Mouse (Mus musculus): ENCODE results near the gene Gfpt1. TPM values are rescaled to one million over a fixed set of nuclear protein-coding genes. Genes with fewer than 3 reads are reported as not detected.

Gfpt1 gene
- polyA plus RNA-seq, 1 experiment from 2014 or later: 23.7 TPM

DNA sequence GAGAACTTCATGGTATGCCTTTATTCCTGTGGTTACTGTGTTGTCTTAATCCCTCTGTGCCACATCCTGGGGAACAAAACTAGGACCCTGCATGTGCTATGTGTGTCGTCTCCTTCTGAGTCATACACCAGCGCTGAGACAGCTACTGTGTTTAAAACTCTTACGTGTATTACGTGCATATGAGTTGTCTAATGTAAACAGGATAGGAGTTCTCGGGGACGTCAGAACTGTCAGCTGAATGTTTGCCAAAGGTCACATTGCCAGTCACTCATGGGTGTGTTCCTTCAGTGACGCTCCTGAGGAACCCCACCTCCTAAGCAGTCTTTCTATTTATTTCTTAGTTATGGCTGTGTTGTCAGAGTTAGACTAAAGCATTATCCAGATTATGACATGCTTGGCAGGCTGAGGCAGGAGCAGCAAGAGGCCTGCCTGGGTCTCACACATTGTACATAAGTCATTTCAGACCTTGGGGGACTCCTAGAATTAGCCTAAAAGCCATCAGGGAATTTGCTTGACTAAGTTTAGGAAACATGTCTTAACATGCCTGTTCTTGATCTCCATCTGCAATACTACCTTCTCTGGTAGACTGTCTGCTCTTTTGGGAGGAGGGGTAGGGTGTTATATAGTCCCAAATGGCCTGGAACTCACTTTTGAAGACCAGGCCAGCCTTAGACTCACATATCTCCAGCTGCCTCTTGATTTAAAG lies 26.7 kb downstream of the Gfpt1 start:
- WGBS: 95% methylated on average over 7 of the region's 7 CpGs
- Histone ChIP-seq H3K4me3 (ENCODE audit: low read depth, low read length) (no peak overlapping the region), H3K36me3 (ENCODE audit: control insufficient read depth, insufficient read depth, low read length) (peaks cover 11% of the 10 kb centered on the region), H3K27me3 (ENCODE audit: control insufficient read depth, insufficient read depth, low read length) (no peaks in the 10 kb centered on the region), H3K4me1 (ENCODE audit: control insufficient read depth, insufficient read depth, low read length) (no peaks in the 10 kb centered on the region), H3K4me2 (ENCODE audit: low read depth, severe bottlenecking) (no peak overlapping the region), H3K9me3 (ENCODE audit: control insufficient read depth, low read length) (no peaks in the 10 kb centered on the region), H3K9ac (ENCODE audit: low read length) (no peak overlapping the region), H3K27ac (replicated peaks; ENCODE audit: low read depth, low read length) (no peak overlapping the region)
- ATAC-seq (ENCODE audit: insufficient number of reproducible peaks, low FRiP score, low TSS enrichment, low read depth) (no peak), DNase-seq (ENCODE audit: low spot score) (no peak)

DNA sequence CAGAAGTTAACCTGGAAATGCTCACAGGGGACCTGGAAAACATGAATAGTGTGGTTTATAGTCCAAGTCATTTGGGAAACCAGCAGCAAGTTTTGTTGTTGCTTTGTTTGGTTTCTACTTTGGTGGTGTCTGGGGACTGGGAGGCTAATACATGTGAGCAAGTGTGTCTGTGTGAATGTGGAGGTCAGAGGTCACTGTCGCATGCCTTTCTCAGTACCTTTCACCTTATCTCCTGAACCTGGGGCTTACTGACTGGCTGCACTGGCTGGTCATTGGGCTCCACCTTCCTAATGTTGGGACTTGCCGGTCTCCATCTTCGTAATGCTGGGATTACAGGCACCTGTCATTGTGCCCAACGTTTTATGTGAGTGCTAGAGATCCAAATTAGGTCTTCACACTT lies 28.0 kb downstream of the Gfpt1 start:
- H3K27ac ChIP-seq (replicated peaks; ENCODE audit: low read depth, low read length): no peak overlapping the region
- no peak overlapping the region for H3K9ac ChIP-seq (ENCODE audit: low read length)
- no peak for DNase-seq (ENCODE audit: low spot score)
- no peak overlapping the region for H3K4me3 ChIP-seq (ENCODE audit: low read depth, low read length)
- H3K36me3 ChIP-seq (ENCODE audit: control insufficient read depth, insufficient read depth, low read length): peaks cover 11% of the 10 kb centered on the region
- ATAC-seq (ENCODE audit: insufficient number of reproducible peaks, low FRiP score, low TSS enrichment, low read depth): no peak
- no peak overlapping the region for H3K4me2 ChIP-seq (ENCODE audit: low read depth, severe bottlenecking)
- H3K4me1 ChIP-seq (ENCODE audit: control insufficient read depth, insufficient read depth, low read length): no peaks in the 10 kb centered on the region
- WGBS: 93% methylated on average over 4 of the region's 4 CpGs
- no peaks in the 10 kb centered on the region for H3K9me3 ChIP-seq (ENCODE audit: control insufficient read depth, low read length)
- H3K27me3 ChIP-seq (ENCODE audit: control insufficient read depth, insufficient read depth, low read length): no peaks in the 10 kb centered on the region

DNA sequence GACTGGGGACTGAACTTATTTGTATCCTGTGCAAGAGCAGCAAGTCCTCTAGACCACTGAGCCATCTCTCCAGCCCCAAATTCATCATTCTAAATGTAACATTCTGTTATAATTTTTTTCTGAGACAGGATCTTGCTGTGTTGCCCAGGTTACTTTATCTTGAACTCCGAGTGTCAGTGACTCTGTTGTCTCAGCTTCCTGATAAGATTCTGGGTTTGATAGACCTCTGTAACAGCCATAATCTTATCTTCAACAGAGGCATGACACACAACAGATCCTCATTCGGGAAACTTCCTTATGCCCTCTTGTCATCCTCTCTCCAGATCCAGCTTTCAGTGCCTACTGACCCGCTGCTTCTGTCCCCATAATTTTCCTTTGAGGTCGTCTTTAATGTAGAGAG lies 30.1 kb downstream of the Gfpt1 start:
- H3K27me3 ChIP-seq (ENCODE audit: control insufficient read depth, insufficient read depth, low read length): no peaks in the 10 kb centered on the region
- peaks cover 9% of the 10 kb centered on the region for H3K36me3 ChIP-seq (ENCODE audit: control insufficient read depth, insufficient read depth, low read length)
- ATAC-seq (ENCODE audit: insufficient number of reproducible peaks, low FRiP score, low TSS enrichment, low read depth) (no peak), DNase-seq (ENCODE audit: low spot score) (no peak)
- no peak overlapping the region for H3K27ac ChIP-seq (replicated peaks; ENCODE audit: low read depth, low read length)
- 75% methylated on average over 4 of the region's 4 CpGs for WGBS
- H3K9ac ChIP-seq (ENCODE audit: low read length): no peak overlapping the region
- no peaks in the 10 kb centered on the region for H3K9me3 ChIP-seq (ENCODE audit: control insufficient read depth, low read length)
- H3K4me2 ChIP-seq (ENCODE audit: low read depth, severe bottlenecking): no peak overlapping the region
- H3K4me3 ChIP-seq (ENCODE audit: low read depth, low read length): no peak overlapping the region
- no peaks in the 10 kb centered on the region for H3K4me1 ChIP-seq (ENCODE audit: control insufficient read depth, insufficient read depth, low read length)

DNA sequence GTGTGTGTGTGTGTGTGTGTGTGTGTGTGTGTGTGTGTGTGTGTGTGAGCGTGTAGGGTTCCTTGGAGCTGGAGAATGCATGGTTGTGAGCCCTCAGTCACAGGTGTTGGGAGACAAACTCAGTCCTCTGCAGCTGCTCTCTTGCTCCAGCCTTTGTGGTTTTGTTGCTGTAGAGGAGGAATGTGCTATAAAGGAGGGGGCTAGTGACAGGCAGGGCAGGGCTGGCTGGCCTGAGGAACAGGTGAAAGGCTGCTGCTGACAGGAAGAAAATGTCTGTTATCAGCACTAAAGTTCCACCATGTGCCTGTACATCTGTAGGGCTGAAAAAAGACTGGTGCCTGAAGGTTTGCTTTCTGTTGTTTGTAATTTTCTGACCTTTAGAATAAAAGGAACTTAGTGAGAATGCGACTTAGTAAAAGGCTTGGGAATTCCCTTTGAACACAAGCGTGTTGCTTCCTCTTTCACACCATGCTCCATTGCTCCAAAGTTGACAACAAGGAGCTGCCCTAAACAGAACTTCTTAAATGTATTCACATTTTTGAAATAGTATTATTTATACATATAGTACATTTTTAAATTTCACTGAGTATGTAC lies 32.5 kb downstream of the Gfpt1 start:
- H3K4me3 ChIP-seq (ENCODE audit: low read depth, low read length): no peak overlapping the region
- ATAC-seq (ENCODE audit: insufficient number of reproducible peaks, low FRiP score, low TSS enrichment, low read depth) (no peak), DNase-seq (ENCODE audit: low spot score) (no peak)
- H3K36me3 ChIP-seq (ENCODE audit: control insufficient read depth, insufficient read depth, low read length): peaks cover 11% of the 10 kb centered on the region
- H3K27me3 ChIP-seq (ENCODE audit: control insufficient read depth, insufficient read depth, low read length): no peaks in the 10 kb centered on the region
- H3K9me3 ChIP-seq (ENCODE audit: control insufficient read depth, low read length): no peaks in the 10 kb centered on the region
- H3K9ac ChIP-seq (ENCODE audit: low read length): no peak overlapping the region
- H3K27ac ChIP-seq (replicated peaks; ENCODE audit: low read depth, low read length): no peak overlapping the region
- H3K4me2 ChIP-seq (ENCODE audit: low read depth, severe bottlenecking): no peak overlapping the region
- 79% methylated on average over 3 of the region's 3 CpGs for WGBS
- no peaks in the 10 kb centered on the region for H3K4me1 ChIP-seq (ENCODE audit: control insufficient read depth, insufficient read depth, low read length)

DNA sequence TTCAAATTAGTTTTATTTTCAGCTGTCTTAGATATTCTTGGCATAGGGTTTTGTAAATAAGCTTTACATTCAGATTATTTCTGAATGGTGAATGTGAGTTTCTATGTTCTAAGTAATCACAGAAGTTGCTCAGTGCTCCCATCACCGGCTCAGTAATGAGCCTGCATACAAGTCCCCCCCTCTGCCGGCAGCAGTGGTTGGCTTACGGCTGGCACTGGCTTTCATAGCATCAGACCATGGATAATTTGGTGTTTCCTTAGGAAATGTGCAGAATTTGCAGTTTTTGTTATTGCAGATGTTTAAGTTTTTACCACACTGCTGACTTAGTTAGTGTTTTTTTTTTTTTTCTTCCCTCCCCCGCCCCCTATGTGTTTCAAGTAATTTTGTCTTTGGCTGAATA lies 36.8 kb downstream of the Gfpt1 start:
- Histone ChIP-seq H3K9me3 (ENCODE audit: control insufficient read depth, low read length) (no peaks in the 10 kb centered on the region), H3K4me3 (ENCODE audit: low read depth, low read length) (no peak overlapping the region), H3K4me2 (ENCODE audit: low read depth, severe bottlenecking) (no peak overlapping the region), H3K27ac (replicated peaks; ENCODE audit: low read depth, low read length) (no peak overlapping the region), H3K9ac (ENCODE audit: low read length) (no peak overlapping the region), H3K27me3 (ENCODE audit: control insufficient read depth, insufficient read depth, low read length) (no peaks in the 10 kb centered on the region), H3K36me3 (ENCODE audit: control insufficient read depth, insufficient read depth, low read length) (peaks cover 17% of the 10 kb centered on the region), H3K4me1 (ENCODE audit: control insufficient read depth, insufficient read depth, low read length) (no peaks in the 10 kb centered on the region)
- WGBS: 85% methylated on average over 4 of the region's 4 CpGs
- ATAC-seq (ENCODE audit: insufficient number of reproducible peaks, low FRiP score, low TSS enrichment, low read depth) (no peak), DNase-seq (ENCODE audit: low spot score) (no peak)

DNA sequence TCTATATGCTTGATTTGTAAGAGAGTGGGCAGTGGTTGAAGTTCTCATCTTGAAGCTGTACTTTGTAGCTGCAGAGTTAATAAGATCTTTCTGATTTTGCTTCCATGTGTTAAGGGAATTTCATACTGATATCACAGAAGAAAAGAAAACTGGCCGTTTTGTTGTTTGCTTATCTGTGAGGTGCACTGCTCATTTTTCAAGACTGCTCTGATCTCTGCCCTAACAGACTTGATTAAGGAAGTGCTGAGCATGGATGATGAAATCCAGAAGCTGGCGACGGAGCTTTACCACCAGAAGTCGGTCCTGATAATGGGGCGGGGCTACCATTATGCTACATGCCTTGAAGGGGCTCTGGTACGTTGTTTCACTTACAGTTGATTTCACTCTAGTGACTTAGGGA lies 42.4 kb downstream of the Gfpt1 start:
- ATAC-seq (ENCODE audit: insufficient number of reproducible peaks, low FRiP score, low TSS enrichment, low read depth) (no peak), DNase-seq (ENCODE audit: low spot score) (no peak)
- H3K36me3 ChIP-seq (ENCODE audit: control insufficient read depth, insufficient read depth, low read length): peaks cover 18% of the 10 kb centered on the region
- H3K4me3 ChIP-seq (ENCODE audit: low read depth, low read length): no peak overlapping the region
- no peak overlapping the region for H3K4me2 ChIP-seq (ENCODE audit: low read depth, severe bottlenecking)
- H3K9ac ChIP-seq (ENCODE audit: low read length): no peak overlapping the region
- no peaks in the 10 kb centered on the region for H3K4me1 ChIP-seq (ENCODE audit: control insufficient read depth, insufficient read depth, low read length)
- 75% methylated on average over 6 of the region's 6 CpGs for WGBS
- H3K27me3 ChIP-seq (ENCODE audit: control insufficient read depth, insufficient read depth, low read length): no peaks in the 10 kb centered on the region
- no peak overlapping the region for H3K27ac ChIP-seq (replicated peaks; ENCODE audit: low read depth, low read length)
- H3K9me3 ChIP-seq (ENCODE audit: control insufficient read depth, low read length): no peaks in the 10 kb centered on the region

DNA sequence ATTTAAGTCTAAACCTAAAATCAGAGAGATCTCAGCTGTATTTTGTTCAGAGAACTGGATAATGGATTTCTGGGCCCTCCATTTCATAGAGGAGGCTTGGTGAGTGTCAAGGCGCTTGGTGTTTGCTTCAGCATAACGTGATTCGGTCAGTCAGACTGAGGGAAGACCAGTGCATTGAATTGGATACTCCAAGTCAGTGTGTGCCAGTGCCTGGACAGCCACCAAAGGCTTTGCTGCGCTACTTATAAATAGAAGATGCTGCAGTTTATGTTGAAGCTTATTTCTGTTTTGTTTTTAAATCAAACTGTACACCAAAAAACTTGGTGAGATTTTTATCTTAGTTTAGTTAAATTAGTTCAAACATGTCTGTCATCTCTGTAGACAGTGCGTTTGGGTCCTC lies 45.7 kb downstream of the Gfpt1 start:
- Histone ChIP-seq H3K27ac (replicated peaks; ENCODE audit: low read depth, low read length) (no peak overlapping the region), H3K9ac (ENCODE audit: low read length) (no peak overlapping the region), H3K4me3 (ENCODE audit: low read depth, low read length) (no peak overlapping the region), H3K27me3 (ENCODE audit: control insufficient read depth, insufficient read depth, low read length) (no peaks in the 10 kb centered on the region), H3K9me3 (ENCODE audit: control insufficient read depth, low read length) (no peaks in the 10 kb centered on the region), H3K36me3 (ENCODE audit: control insufficient read depth, insufficient read depth, low read length) (peaks cover 17% of the 10 kb centered on the region), H3K4me2 (ENCODE audit: low read depth, severe bottlenecking) (no peak overlapping the region), H3K4me1 (ENCODE audit: control insufficient read depth, insufficient read depth, low read length) (no peaks in the 10 kb centered on the region)
- 95% methylated on average over 5 of the region's 5 CpGs for WGBS
- DNase-seq (ENCODE audit: low spot score) (no peak), ATAC-seq (ENCODE audit: insufficient number of reproducible peaks, low FRiP score, low TSS enrichment, low read depth) (no peak)

DNA sequence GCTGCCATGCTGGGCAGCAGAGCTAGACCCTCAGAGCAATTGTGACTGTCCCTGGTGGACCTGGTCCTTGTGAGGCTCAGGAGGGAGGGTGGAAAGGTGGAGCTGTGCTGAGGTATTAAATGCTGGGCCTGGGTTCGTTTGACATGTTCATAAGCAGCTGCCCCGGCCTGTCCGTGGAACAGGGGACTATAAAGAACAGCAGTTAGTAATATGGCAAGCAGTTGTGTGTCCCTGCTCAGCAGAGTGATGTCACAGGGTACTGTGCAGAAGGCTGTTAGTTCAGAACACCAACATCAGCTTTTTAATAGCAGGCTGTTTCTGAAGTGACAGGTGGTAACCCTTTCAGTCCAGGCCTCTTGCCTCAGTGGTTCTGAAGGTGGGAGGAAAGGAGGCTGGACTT lies 48.2 kb downstream of the Gfpt1 start:
- WGBS: 84% methylated on average over 3 of the region's 3 CpGs
- Histone ChIP-seq H3K27me3 (ENCODE audit: control insufficient read depth, insufficient read depth, low read length) (no peaks in the 10 kb centered on the region), H3K27ac (replicated peaks; ENCODE audit: low read depth, low read length) (no peak overlapping the region), H3K9ac (ENCODE audit: low read length) (no peak overlapping the region), H3K4me1 (ENCODE audit: control insufficient read depth, insufficient read depth, low read length) (no peaks in the 10 kb centered on the region), H3K4me2 (ENCODE audit: low read depth, severe bottlenecking) (no peak overlapping the region), H3K9me3 (ENCODE audit: control insufficient read depth, low read length) (no peaks in the 10 kb centered on the region), H3K4me3 (ENCODE audit: low read depth, low read length) (no peak overlapping the region), H3K36me3 (ENCODE audit: control insufficient read depth, insufficient read depth, low read length) (peaks cover 6% of the 10 kb centered on the region)
- DNase-seq (ENCODE audit: low spot score): no peak
- ATAC-seq (ENCODE audit: insufficient number of reproducible peaks, low FRiP score, low TSS enrichment, low read depth): no peak

DNA sequence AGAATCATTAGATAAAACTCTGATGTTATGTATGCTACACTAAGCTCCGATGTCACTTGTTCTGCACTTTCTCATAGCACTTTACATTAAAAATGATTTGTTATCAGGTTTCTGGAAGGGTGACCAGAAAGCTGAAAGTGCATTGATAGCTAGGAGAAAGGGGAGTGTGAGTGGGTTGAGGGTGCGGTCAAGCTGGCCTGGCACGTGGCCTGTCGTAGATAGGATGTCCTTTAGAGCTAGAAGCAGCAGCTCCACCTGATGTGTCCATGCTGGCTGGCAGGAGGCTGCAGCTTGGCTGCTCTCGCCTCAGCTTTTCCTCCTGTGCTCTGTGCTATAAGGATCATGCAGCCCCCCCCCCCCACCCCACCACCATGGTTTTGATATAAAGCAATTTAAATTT lies 49.8 kb downstream of the Gfpt1 start:
- Histone ChIP-seq H3K4me1 (ENCODE audit: control insufficient read depth, insufficient read depth, low read length) (no peaks in the 10 kb centered on the region), H3K4me2 (ENCODE audit: low read depth, severe bottlenecking) (no peak overlapping the region), H3K9ac (ENCODE audit: low read length) (no peak overlapping the region), H3K9me3 (ENCODE audit: control insufficient read depth, low read length) (no peaks in the 10 kb centered on the region), H3K36me3 (ENCODE audit: control insufficient read depth, insufficient read depth, low read length) (peaks cover 4% of the 10 kb centered on the region), H3K27me3 (ENCODE audit: control insufficient read depth, insufficient read depth, low read length) (no peaks in the 10 kb centered on the region), H3K4me3 (ENCODE audit: low read depth, low read length) (no peak overlapping the region), H3K27ac (replicated peaks; ENCODE audit: low read depth, low read length) (no peak overlapping the region)
- DNase-seq (ENCODE audit: low spot score) (no peak), ATAC-seq (ENCODE audit: insufficient number of reproducible peaks, low FRiP score, low TSS enrichment, low read depth) (no peak)
- WGBS: 82% methylated on average over 5 of the region's 5 CpGs

All from limb, embryonic 11.5 days (tissue).